Mouse (Mus musculus): ENCODE results near the gene Vwa5b1. TPM values are rescaled to one million over a fixed set of nuclear protein-coding genes. Genes with fewer than 3 reads are reported as not detected.

Vwa5b1 gene
- polyA plus RNA-seq, 1 experiment from 2014 or later: 0.48 TPM

DNA sequence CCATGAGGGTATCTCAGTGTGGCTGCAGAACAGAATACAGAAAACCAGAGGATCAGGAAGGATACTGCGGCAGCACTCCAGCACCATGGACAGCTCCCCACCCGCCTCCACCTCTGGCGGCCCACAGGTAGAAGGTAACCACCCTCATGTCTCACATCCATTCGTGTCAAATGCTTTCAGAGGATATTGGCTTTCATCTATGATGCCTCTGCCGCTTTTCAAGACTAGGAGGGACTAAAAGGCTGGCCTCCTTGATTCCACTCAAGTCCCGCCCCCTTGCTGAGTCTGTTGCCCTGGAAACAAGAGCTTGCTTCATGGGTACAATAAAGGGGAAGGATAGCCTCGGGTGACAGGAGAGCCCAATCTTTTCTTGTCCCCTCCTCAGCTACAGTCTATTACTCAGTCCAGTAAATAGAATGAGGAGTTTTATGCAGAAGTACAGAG lies 37.8 kb downstream of the Vwa5b1 start:
- H3K4me1 ChIP-seq (ENCODE audit: control insufficient read depth, insufficient read depth, low read length): peaks cover 8% of the 10 kb centered on the region; the same call in 1 of the 2 replicates
- no peaks in the 10 kb centered on the region for H3K36me3 ChIP-seq (ENCODE audit: control insufficient read depth, insufficient read depth, low read length)
- H3K27ac ChIP-seq (ENCODE audit: low read depth, low read length): peak overlapping the region; percentile 31; the same call in 1 of the 2 replicates
- no peaks in the 10 kb centered on the region for H3K9me3 ChIP-seq (ENCODE audit: control insufficient read depth, low read length)
- WGBS: 3% methylated on average over 7 of the region's 7 CpGs
- H3K27me3 ChIP-seq (ENCODE audit: control insufficient read depth, insufficient read depth, low read length): no peaks in the 10 kb centered on the region
- H3K9ac ChIP-seq (ENCODE audit: low read length): no peak overlapping the region
- DNase-seq (ENCODE audit: low spot score) (peak; percentile 74), ATAC-seq (ENCODE audit: insufficient read depth, low FRiP score, low TSS enrichment) (peak; percentile 41; the same call in 1 of the 2 replicates)
- H3K4me2 ChIP-seq (ENCODE audit: low read depth): no peak overlapping the region
- no peak overlapping the region for H3K4me3 ChIP-seq (ENCODE audit: low read depth, low read length)

- Histone ChIP-seq H3K4me1 (ENCODE audit: control insufficient read depth, insufficient read depth, low read length) (peaks cover 8% of the 10 kb centered on the region; the same call in 1 of the 2 replicates), H3K27ac (ENCODE audit: low read depth, low read length) (peak overlapping the region; percentile 53; the same call in 1 of the 2 replicates), H3K9ac (ENCODE audit: low read length) (no peak overlapping the region), H3K27me3 (ENCODE audit: control insufficient read depth, insufficient read depth, low read length) (no peaks in the 10 kb centered on the region), H3K9me3 (ENCODE audit: control insufficient read depth, low read length) (no peaks in the 10 kb centered on the region), H3K4me2 (ENCODE audit: low read depth) (no peak overlapping the region), H3K4me3 (ENCODE audit: low read depth, low read length) (no peak overlapping the region), H3K36me3 (ENCODE audit: control insufficient read depth, insufficient read depth, low read length) (no peaks in the 10 kb centered on the region)
- DNase-seq (ENCODE audit: low spot score) (peak; percentile 62), ATAC-seq (ENCODE audit: insufficient read depth, low FRiP score, low TSS enrichment) (no peak)
- 46% methylated on average over 12 of the region's 12 CpGs for WGBS
Observed at GRCm38 (mm10) chr4:138596391-138597130, 39.1 kb downstream of the Vwa5b1 start.

DNA sequence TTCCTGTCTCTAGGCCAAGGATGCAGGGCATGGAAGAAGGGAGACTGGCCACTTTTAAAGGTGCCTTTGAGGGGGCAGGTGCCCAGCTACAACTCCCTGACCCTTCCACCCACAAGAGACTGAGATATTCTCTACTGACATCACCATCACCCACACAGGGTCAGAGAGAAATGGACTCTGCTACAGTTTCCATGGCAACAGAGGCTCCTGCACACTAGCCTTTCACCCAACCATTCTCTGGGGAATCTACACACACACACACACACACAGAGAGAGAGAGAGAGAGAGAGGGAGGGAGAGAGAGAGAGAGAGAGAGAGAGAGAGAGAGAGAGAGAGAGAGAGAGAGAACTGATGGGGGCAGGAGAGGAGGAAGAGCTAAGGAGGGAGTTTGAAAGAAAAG lies 50.7 kb downstream of the Vwa5b1 start:
- Histone ChIP-seq H3K4me3 (ENCODE audit: low read depth, low read length) (no peak overlapping the region), H3K27ac (ENCODE audit: low read depth, low read length) (no peak overlapping the region), H3K27me3 (ENCODE audit: control insufficient read depth, insufficient read depth, low read length) (no peaks in the 10 kb centered on the region), H3K9me3 (ENCODE audit: control insufficient read depth, low read length) (no peaks in the 10 kb centered on the region), H3K4me1 (ENCODE audit: control insufficient read depth, insufficient read depth, low read length) (no peaks in the 10 kb centered on the region), H3K36me3 (ENCODE audit: control insufficient read depth, insufficient read depth, low read length) (no peaks in the 10 kb centered on the region), H3K4me2 (ENCODE audit: low read depth) (no peak overlapping the region), H3K9ac (ENCODE audit: low read length) (no peak overlapping the region)
- DNase-seq (ENCODE audit: low spot score) (no peak), ATAC-seq (ENCODE audit: insufficient read depth, low FRiP score, low TSS enrichment) (no peak)

- ATAC-seq (ENCODE audit: insufficient read depth, low FRiP score, low TSS enrichment) (no peak), DNase-seq (ENCODE audit: low spot score) (no peak)
- no peaks in the 10 kb centered on the region for H3K27me3 ChIP-seq (ENCODE audit: control insufficient read depth, insufficient read depth, low read length)
- H3K36me3 ChIP-seq (ENCODE audit: control insufficient read depth, insufficient read depth, low read length): no peaks in the 10 kb centered on the region
- H3K4me2 ChIP-seq (ENCODE audit: low read depth): no peak overlapping the region
- no peak overlapping the region for H3K9ac ChIP-seq (ENCODE audit: low read length)
- H3K4me3 ChIP-seq (ENCODE audit: low read depth, low read length): no peak overlapping the region
- H3K9me3 ChIP-seq (ENCODE audit: control insufficient read depth, low read length): no peaks in the 10 kb centered on the region
- H3K4me1 ChIP-seq (ENCODE audit: control insufficient read depth, insufficient read depth, low read length): no peaks in the 10 kb centered on the region
- 79% methylated on average over 4 of the region's 4 CpGs for WGBS
- no peak overlapping the region for H3K27ac ChIP-seq (ENCODE audit: low read depth, low read length)
Observed at GRCm38 (mm10) chr4:138582446-138582845, 53.2 kb downstream of the Vwa5b1 start.

- Histone ChIP-seq H3K36me3 (ENCODE audit: control insufficient read depth, insufficient read depth, low read length) (no peaks in the 10 kb centered on the region), H3K27me3 (ENCODE audit: control insufficient read depth, insufficient read depth, low read length) (no peaks in the 10 kb centered on the region), H3K9ac (ENCODE audit: low read length) (no peak overlapping the region), H3K4me3 (ENCODE audit: low read depth, low read length) (no peak overlapping the region), H3K9me3 (ENCODE audit: control insufficient read depth, low read length) (no peaks in the 10 kb centered on the region), H3K4me2 (ENCODE audit: low read depth) (no peak overlapping the region), H3K27ac (ENCODE audit: low read depth, low read length) (no peak overlapping the region), H3K4me1 (ENCODE audit: control insufficient read depth, insufficient read depth, low read length) (peaks cover 2% of the 10 kb centered on the region; the same call in 1 of the 2 replicates)
- 78% methylated on average over 19 of the region's 19 CpGs for WGBS
- no peak for DNase-seq (ENCODE audit: low spot score)
- ATAC-seq (ENCODE audit: insufficient read depth, low FRiP score, low TSS enrichment): no peak
Observed at GRCm38 (mm10) chr4:138578406-138578805, 57.3 kb downstream of the Vwa5b1 start.

GRCm38 (mm10) chr4:138576661-138577060 lies 59.0 kb downstream of the Vwa5b1 start:
- Histone ChIP-seq H3K36me3 (ENCODE audit: control insufficient read depth, insufficient read depth, low read length) (no peaks in the 10 kb centered on the region), H3K9ac (ENCODE audit: low read length) (no peak overlapping the region), H3K4me3 (ENCODE audit: low read depth, low read length) (no peak overlapping the region), H3K4me1 (ENCODE audit: control insufficient read depth, insufficient read depth, low read length) (peaks cover 2% of the 10 kb centered on the region; the same call in 1 of the 2 replicates), H3K4me2 (ENCODE audit: low read depth) (no peak overlapping the region), H3K27ac (ENCODE audit: low read depth, low read length) (no peak overlapping the region), H3K27me3 (ENCODE audit: control insufficient read depth, insufficient read depth, low read length) (no peaks in the 10 kb centered on the region), H3K9me3 (ENCODE audit: control insufficient read depth, low read length) (no peaks in the 10 kb centered on the region)
- WGBS: 91% methylated on average over 3 of the region's 4 CpGs
- DNase-seq (ENCODE audit: low spot score) (no peak), ATAC-seq (ENCODE audit: insufficient read depth, low FRiP score, low TSS enrichment) (no peak)

DNA sequence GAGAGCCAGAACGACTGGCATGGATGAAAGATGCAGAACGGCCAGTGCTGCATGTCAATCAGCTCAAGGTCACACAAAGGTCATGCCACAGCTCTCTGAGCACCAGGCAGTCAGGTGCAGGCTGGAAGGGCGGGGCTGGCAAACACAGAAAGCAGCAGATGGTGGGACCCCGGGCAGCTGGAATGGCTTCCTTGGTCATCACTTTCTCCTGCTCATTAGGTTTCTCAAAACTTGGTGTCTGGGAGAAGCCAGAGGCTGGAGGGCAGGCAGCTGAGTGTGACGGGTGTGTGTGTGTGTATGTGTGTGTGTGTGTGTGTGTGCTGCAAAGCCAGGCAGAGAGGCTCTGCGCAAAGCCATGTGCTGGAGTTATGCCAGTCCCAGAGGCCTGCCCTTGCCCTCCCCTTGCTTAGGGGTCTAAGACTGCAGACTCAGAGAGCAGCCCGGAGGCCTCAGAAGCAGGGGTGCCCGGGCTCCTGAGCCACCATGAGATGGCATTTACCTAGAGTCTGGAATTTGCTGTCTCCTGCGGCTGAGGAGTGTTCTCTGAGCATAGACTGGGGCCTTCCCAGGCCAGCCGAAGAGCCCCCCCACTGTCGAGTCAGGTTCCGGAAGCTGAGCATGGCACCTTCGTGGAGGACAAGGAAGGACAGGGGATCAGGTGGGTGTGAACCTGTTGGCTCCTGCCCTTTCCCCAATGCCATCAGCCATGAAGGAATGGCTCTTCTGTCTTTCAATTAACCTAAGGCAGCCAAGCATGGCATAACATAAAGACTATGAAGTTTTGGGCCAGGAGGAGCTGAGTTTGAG lies 60.7 kb downstream of the Vwa5b1 start:
- Histone ChIP-seq H3K9ac (ENCODE audit: low read length) (no peak overlapping the region), H3K27ac (ENCODE audit: low read depth, low read length) (no peak overlapping the region), H3K27me3 (ENCODE audit: control insufficient read depth, insufficient read depth, low read length) (no peaks in the 10 kb centered on the region), H3K4me1 (ENCODE audit: control insufficient read depth, insufficient read depth, low read length) (peaks cover 2% of the 10 kb centered on the region; the same call in 1 of the 2 replicates), H3K4me2 (ENCODE audit: low read depth) (no peak overlapping the region), H3K4me3 (ENCODE audit: low read depth, low read length) (no peak overlapping the region), H3K36me3 (ENCODE audit: control insufficient read depth, insufficient read depth, low read length) (no peaks in the 10 kb centered on the region), H3K9me3 (ENCODE audit: control insufficient read depth, low read length) (no peaks in the 10 kb centered on the region)
- ATAC-seq (ENCODE audit: insufficient read depth, low FRiP score, low TSS enrichment) (0 out of 2 replicates have a peak, but pooled peaks have one; percentile 20), DNase-seq (ENCODE audit: low spot score) (peak; percentile 52)
- 73% methylated on average over 13 of the region's 13 CpGs for WGBS

DNA sequence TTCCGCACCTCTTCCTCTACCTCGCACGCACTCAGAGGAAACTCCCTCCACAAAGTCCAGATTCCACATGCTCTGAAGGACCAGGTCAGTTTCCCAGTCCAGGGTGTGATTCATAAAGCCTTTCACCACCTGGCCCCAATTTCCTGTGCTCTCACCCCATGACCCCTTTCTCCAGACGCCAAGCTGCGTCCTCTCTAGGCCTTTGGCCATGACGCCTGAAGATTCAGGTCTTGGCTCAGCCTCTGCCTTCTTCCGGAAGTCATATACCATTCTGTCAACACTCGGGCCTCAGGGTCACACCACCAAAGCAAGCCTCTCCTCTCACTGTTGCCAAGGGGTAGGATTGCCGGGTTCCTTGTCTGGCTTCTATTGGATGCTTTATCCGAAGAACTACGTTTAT lies 65.8 kb downstream of the Vwa5b1 start:
- Histone ChIP-seq H3K36me3 (ENCODE audit: control insufficient read depth, insufficient read depth, low read length) (no peaks in the 10 kb centered on the region), H3K9ac (ENCODE audit: low read length) (no peak overlapping the region), H3K4me3 (ENCODE audit: low read depth, low read length) (no peak overlapping the region), H3K4me1 (ENCODE audit: control insufficient read depth, insufficient read depth, low read length) (peaks cover 2% of the 10 kb centered on the region; the same call in 1 of the 2 replicates), H3K9me3 (ENCODE audit: control insufficient read depth, low read length) (no peaks in the 10 kb centered on the region), H3K27ac (ENCODE audit: low read depth, low read length) (no peak overlapping the region), H3K4me2 (ENCODE audit: low read depth) (no peak overlapping the region), H3K27me3 (ENCODE audit: control insufficient read depth, insufficient read depth, low read length) (no peaks in the 10 kb centered on the region)
- DNase-seq (ENCODE audit: low spot score) (no peak), ATAC-seq (ENCODE audit: insufficient read depth, low FRiP score, low TSS enrichment) (no peak)
- 63% methylated on average over 11 of the region's 11 CpGs for WGBS

Data from neural tube, embryonic 11.5 days (tissue).